Mouse (Mus musculus): ENCODE measurements at regions not wholly inside any gene's neighbourhood (a gene's known extent, or its start where the extent isn't known, plus 50 kb on each side); places are given as distances from the start of the nearest gene placed in this dataset.

DNA sequence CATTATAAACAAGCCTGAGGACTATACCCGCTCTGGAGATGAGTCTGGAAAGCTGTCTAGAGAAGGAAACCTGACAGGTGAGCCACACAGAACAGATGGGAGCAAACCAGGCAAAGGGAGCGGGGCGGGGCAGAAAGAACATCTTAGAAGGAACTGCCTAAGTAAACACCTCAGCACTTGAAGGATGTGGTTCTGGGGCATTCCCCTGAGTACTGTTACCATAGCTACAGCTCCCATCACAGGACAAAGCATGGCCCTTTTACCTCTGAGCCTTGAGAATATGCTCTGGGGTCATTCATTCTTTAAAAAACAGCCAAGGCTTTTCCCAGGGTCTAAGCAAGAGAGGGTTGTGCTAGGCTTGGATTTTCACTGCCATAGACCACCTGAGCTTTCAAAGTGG, 127.6 kb downstream of the Rpap3 start:
- DNase-seq (ENCODE audit: low spot score) = peak; percentile 43

DNA sequence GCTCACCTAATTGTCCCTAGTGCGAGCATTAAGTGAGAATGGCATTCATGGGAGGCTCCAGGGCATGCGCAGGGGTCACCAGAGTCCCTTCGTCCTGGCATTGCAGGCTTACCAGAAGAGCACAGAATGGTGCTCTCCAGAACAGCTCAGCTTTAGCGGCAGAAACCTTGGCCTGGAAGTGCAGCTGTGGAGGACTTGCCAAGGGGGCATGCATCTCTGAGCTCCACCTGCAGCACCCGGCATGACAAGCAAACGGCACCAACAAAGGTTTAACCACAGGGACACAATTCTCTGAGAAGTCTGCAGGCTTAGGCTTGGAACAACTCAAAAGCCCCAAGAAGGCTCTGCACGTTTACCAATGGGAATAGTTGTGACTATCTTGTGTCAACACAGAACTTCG, 128.4 kb downstream of the Rpap3 start:
- DNase-seq (ENCODE audit: low spot score) = peak; percentile 70

DNA sequence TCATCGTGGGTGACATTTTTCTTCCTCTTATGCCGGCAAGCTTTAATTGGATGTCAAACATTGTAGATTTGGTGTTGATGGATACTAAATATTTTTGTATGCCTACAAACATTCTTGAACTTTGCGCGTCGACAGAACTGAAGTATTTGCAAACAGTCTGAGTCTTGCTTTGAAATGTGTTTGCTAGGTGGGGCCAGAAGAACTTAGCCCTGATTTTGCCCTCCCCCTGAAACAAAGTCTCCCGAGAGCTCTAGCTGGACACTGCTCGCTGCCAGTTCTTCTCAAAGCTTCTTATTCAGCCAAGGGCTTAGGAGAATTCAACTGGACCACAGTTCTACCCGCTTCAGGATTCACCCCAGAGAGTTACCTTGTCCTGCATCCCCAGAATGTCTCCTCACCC, 133.0 kb downstream of the Rpap3 start:
- DNase-seq (ENCODE audit: low spot score) = no peak

DNA sequence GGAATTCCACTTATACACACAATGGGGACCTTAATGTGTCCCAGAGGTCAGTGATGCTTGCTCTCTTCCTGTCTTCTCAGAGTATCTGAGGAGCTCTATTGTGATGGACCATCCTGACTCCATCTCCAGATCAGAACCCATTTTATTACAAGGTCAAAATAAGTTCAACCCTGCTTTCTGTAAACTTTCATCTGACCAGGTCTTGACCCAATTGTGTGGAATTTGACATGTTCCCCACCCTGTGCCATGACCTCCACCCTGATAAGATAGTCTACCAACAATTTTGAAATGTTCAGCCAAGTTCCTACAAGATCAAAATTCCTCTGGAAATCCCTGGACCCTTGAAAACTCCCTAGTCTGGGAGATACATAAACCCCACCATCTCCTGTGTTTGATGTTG, 133.7 kb downstream of the Rpap3 start:
- DNase-seq (ENCODE audit: low spot score) = no peak

DNA sequence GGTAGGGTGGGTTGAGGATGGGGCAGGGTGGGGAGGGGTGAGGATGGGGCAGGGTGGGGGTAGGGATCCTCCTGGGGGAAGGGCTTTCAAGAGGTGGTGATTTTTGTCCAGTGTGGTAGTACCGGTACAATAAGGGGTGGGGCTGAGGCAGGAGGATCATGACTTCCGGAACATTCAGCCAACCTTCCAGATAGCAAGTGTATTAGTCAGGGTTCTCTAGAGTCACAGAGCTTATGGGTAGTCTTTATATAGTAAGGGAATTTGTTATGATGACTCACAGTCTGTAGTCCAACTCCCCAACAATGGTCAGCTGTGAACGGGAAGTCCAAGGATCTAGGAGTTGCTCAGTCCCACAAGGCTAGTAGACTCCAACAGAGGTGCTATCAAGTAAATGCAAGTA, 145.5 kb downstream of the Rpap3 start:
- no peak for DNase-seq (ENCODE audit: low spot score)

DNA sequence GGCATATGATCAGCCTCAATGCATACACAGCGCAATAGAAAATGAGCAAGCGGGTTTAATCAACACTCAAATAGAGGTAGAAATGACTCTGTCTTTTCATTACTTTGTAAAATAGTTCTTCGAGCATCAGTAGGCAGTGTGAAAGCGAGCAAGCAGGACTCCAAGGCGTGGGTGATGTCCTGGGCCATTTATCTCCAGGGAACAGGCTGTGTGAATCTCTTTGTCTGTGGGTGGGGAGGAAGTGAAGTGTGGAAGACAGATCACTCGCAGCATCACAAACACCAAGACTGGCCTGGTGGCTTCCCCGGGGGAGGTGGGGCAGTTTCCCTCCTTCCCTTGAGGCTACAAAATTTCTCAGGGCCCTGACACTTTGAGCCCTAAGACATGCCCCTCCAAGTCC, 146.9 kb downstream of the Rpap3 start:
- DNase-seq (ENCODE audit: low spot score) = no peak

DNA sequence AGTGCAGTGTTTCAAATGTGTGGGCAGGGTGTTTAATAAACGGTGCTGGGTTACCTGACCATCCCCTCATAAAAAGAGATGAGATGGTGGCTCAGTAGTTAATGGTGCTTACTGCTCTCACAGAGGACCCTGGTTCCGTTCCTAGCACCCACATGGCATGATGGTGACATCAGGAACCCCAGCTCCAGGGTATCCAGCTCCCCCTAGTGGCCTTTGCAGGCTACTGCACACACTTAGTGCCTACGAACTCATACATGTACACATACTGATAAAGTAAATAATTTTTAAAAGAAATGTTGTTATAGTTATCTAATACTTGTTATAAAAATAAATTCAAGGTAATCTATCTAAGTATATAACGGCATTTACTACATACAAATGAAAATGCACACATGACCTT, 157.3 kb downstream of the Rpap3 start:
- DNase-seq (ENCODE audit: low spot score) = no peak

DNA sequence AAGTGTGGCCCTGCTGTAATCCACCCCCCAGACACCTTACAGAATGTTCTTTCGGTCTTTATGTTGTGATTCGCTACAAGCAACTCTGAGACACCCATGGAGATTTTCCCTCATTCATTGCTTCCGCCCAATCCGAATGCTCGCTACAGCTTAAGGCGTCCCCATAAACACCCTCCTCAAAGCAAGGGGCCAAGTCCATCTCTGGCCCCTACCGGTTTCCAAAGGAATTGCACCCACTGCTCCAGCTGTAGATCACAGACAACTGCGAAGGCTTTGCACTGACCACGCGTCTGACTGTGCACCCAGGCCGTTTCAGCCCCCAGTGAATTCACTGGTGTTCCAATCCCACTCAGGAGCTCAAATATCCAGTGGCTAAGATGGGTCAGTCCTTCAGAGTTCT, 160.6 kb downstream of the Rpap3 start:
- DNase-seq (ENCODE audit: low spot score) = no peak

DNA sequence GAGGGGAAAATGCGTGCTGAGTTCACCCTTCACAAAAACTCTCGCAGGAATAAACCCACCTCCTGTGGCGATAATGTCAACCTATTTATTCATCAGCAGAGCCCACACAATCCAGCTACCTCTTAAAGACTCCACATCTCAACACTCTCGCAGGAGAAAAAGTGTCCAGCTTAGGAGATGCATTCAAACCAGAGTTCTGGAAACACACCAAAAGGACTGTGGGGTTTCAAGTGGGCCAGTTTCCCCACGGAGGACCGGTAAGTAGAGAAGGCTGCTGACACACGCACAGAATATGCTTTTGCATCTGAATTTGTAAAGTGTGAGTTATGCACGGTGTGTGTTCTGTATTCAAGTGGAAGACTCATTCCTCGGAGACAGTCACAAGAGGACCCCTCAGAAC, 164.0 kb downstream of the Rpap3 start:
- no peak for DNase-seq (ENCODE audit: low spot score)

DNA sequence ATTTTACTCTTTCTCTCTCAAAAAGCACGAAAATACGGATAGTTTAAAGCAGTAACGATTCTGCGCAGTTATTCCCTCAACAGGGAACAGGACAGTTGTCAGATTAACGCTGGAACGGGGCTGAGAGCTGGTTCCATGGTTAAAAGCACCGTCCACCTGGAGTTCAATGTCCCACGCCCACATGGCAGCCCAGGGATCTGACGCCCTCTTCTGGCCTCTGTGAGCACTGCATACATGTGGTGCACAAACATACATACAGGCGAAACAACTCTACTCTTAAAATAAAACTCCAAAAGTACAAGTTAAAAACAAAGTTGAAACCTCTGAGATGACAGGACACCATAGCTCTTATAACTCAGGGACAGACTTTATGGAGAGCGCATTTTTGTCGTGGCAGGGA, 169.5 kb downstream of the Rpap3 start:
- DNase-seq (ENCODE audit: low spot score) = no peak

DNA sequence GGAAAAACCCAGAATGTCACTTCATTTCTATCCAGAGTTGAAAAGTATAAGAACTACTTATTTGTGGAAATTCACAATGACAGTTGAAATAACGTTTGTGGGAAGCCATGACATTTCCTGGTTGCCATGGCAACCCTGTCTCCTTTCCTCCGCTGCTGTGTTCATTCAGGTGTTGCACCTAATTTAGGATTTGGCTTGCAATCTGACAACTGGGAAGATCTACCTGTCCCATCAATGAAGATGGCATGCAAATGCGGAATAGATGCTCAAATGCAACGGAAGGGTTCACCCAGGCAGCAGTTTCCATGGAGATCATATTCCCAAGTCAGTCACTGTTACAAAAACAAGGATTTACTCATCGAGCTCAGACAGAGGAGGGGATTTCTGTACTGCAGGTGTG, 170.7 kb downstream of the Rpap3 start:
- DNase-seq (ENCODE audit: low spot score) = peak; percentile 69

DNA sequence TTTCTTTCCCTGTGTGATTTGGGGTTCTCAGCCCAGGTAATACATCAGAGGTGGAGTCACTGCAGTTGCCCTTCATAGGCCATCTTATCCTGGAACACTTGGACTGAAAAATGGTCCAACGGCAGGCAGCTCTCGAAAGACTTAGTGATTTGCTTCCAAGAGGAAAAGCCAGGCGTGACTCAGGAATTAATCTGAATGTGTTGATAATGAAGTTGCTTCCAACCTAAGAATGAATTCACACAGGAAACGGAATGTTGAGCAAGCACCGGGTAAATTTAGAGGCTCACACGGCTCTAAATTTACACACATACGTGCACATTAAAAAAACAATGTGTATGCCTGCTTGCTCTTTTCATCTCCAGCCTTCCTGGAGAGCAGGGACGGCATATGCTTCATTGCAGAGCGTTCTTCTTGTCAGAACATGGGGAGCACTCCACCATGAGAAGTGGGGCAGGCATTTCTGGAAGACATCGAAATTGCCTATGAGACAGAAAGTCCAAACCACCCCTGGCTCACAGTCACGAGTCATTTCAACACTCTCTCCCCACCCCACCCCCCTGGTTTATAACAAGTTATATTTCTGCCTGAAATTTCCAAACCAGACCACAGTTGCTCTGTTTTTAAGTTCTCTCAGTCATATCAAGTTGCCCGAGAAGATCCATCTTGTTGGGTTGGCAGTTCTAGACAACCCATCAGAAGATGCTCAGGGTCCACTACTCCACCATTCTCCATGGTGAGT, 171.9 kb downstream of the Rpap3 start:
- DNase-seq (ENCODE audit: low spot score) = no peak

DNA sequence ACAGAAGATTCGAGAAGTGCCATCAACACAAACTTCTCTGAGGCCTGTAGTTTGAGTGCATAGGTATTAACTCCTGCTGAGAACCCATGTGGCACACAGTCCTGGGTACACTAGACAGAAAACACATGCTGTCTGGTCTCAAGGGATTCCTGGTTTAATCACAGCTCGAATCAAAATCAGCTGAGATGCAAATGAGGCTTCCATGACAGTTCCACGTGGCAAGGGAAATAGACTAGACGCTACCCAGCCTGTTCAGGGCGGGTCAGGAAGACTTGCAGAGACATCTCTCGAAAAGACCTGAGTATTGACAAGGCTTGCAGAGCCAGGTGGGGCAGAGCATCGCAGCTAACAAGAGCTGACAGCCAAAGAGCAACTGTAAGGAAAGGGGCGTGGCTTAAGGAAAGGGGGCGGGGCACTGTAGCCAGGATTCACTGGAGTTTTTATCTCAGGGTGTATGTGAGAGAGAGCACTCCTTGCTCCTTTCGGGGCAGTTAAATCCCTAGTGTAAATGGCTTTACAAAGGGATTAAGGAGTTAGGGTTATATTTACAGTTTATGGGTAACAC, 173.2 kb downstream of the Rpap3 start:
- DNase-seq (ENCODE audit: low spot score) = peak; percentile 38

DNA sequence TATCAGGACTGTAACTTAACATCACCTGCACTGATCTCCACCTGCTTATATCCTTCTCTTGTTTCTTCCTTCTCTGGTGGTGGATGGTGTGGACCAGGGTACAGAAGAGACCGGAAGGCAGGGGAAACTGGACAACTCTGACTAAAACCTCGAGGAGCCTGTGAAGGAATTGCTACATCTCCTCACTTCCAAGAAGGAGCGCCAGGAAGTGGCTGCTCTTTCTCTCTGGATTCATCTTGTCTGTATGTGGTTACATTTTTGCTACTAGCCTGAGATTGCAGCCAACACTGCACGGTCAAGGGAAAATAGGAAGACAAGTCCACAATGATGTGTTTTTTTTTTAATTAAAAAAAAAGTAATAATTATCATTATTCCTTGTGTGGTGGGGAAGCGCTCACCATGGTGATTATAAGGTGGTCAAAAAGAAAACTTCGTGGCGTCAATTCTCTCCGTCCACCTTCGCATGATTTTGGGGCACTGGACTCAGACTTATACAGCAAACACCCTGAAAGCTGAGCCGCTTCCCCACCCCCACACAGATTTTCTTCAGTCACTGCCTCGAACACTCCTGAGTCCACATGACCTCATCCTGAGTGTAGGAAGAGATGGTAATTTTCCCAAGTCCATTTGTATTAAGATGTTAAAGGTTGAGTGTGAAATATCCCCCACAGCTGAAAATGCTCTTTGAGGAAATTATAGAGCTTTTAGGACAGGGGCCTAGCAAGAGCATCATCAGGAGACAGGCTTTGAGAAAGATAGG, 177.2 kb downstream of the Rpap3 start:
- no peak for DNase-seq (ENCODE audit: low spot score)

DNA sequence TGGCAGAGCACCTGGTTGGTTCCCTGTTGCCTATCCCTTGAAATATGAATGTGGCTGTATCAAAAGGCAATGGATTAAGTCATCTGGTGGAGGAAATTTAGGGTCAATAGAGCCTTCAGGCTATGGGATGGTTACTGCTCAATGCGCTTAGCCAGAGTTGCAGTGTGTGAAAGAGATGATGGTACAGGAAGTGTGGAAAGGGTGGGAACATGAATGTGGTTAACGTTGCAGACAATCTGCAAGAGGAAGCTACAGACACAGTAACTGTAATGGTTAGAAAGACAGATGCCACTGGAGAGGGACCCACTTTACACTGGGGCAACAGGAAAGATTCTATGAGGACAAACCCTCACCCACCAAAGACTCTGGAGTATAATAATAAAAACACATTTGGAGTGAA, 185.2 kb downstream of the Rpap3 start:
- DNase-seq (ENCODE audit: low spot score) = peak; percentile 53

DNA sequence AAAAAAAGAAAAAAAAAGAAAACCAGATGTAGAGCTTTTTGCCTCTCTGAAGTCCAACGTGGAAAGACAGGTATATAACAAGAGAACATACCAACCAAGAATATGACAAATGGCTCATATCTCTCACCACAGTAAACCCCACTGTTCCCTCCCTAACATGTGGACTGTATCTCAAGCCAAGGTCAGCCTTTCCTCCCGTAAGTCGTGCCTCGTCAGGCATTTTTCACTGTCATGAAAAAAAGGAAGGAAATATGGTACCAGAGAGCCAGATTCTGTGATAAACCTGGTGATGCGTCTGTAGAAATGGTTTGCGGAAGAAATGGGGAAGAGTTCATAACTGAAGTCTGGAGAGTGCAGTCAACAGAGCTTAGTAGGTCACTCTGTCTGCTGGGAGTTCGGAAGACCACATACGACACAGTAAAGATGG, 185.7 kb downstream of the Rpap3 start:
- DNase-seq (ENCODE audit: low spot score) = no peak

DNA sequence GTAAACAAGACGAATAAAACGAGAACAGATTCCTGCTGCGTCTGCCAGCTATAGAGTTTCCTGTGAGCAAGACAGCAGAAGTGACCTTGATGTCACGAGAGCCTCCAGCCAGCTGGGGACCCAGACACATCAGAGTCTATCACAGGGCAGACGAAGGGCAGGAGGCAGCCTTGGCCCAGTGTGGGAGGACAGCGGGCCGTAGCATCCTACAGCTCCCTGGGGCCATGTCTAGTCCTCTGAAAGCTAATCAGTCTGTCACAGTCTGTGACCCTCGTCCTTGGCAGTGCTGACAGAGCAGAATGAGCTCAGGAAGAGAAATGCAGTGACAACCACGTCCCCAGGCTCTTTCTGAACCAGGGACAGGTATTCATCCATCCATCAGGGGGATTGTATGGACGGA, 187.7 kb downstream of the Rpap3 start:
- DNase-seq (ENCODE audit: low spot score) = no peak

DNA sequence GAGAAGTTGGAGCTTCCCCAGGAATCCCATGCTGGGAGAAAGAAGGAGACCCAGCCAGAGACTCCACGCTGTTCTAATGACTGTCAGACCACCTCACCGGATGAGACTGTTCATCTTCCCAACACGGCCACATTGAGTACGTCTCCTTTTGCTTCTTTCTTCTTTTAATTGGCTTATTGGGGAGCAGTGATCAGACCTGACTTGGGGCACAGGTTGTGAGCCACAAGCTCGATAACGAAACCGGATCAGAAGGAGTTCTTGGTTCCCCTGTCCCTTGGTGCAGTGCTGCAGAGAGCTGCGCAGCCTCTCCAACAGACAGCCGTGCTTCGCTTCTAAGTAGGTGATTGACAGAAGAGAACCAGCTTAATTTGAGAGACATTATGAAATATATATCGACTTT, 188.4 kb downstream of the Rpap3 start:
- DNase-seq (ENCODE audit: low spot score) = no peak

DNA sequence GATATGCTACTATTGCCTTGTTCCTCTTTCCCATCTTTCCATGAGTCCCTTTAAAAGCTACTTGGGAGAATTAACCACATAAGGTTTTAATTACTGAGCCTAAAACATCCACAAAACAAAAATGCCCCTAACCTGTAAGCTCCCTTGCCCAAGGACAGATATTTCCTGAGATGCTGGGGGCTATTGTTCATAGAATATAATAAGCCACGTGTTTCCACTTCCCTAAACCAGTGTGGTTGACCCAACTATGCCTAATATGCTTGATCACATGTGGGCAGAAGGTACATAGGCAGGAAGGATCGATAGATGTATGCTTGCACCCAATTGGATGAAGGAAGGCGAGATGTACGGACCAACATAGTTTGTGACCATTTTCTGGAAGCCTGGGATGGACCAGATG, 189.9 kb downstream of the Rpap3 start:
- no peak for DNase-seq (ENCODE audit: low spot score)

DNA sequence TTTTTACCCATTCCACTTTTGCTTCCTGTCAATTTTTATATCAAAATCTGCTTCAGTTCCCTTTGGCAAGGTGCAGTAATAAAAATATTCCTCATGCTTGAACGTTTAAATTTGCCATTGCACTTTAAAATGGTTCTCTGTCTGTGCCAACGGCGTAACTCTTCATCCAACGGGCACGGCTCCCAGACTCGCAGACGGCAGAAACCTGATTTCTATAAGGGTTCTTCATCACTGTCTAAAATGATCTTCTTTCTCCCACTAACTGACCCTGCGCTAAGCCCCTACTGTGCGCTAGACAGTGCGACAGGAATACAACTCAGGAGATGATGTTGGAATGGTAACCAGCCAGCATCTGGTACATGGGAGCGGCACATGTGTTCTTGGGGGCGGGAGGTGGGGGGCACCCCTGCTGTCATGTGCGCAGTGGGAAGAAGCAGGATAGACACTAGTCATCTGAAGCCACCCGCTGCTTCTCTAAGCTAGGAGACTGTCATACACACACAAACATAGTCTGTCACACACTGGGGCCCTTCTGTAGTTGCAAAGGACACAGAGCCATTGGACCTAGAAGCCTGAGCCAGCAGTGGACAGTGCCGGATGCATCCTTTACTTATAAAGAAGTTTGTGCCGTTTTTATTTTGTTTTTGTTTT, 197.8 kb downstream of the Rpap3 start:
- DNase-seq (ENCODE audit: low spot score) = no peak

DNA sequence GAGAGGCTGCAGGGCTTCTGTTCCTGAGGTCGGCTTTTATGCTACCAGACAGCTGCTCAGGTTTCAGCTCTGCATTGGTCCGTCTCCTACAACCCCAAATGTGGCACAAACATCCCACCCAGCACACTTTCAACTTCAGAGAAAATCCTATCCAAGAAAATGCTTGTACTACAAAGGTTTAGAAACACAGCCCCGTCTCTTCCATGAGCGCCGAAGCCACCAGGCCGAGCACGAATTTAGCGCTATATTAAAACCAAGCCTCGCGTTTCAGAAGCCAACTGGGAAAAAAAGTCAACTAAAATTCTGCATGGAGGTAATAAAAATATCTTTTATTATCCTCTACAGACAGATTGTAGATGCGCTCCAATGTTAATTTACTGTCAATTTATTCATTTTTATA, 198.4 kb downstream of the Rpap3 start:
- DNase-seq (ENCODE audit: low spot score) = no peak

DNA sequence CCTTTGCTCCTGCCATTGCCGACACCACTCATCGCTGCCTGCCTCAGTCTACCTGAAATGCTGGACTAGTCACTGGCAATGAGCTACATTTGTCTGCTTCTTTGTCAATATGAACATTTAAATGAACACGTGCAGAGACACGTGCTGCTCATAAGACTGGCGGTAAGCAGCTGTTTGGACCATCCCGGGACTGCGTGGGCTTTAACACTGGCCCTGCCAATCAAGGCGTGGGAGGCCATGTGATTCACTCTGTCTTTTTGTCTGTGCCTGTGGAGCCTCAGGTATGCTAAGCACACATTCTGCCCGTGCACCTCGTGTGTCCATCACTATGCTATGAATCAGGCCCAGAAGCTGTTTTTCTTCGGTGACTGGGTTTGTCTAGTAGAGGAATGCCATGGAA, 199.9 kb downstream of the Rpap3 start:
- no peak for DNase-seq (ENCODE audit: low spot score)
